Mouse (Mus musculus) kidney, adult 18-20 months (tissue): Measurements from ENCODE around the gene Bola3.
"Not testable (repeated sequence)": the region's sequence is repeated elsewhere in the genome, so short reads cannot be mapped to it uniquely, and the experiment has no call there.

Experiments used
- DNase-seq: peaks from one replicate; pipeline ENCODE4 v3.0.0; 2021

Gene Bola3

GRCm38 (mm10) chr6:83348873-83349272, at the start of gene Bola3:
Gene Bola3, plus strand, starts transcription at chr6:83349147.
- no peak for DNase-seq

GRCm38 (mm10) chr6:83300447-83301229, 48.3 kb upstream of the Bola3 start:
- no peak for DNase-seq

- DNase-seq: no peak
Observed at GRCm38 (mm10) chr6:83301294-83301693, 47.7 kb upstream of the Bola3 start.

DNA sequence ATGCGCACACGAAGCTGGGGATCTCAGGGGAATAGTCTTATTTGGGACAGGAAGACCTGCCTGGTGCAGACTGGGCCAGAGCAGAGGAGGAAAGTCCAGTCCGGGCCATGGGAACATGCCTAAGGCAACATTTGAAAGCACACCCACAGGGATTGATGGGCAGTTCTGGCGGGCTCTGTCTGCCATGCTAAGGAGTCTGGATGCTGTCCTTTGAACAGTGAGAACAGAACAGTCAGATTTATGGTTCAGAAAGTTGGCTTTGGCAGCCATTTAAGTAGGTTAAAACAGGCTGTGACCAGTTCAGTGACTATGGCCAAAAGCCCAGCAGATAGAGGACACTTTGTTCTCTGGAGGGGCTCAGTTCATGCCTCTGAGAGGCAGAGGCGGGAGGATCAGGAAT, 46.7 kb upstream of the Bola3 start:
- peak; percentile 31 for DNase-seq

DNA sequence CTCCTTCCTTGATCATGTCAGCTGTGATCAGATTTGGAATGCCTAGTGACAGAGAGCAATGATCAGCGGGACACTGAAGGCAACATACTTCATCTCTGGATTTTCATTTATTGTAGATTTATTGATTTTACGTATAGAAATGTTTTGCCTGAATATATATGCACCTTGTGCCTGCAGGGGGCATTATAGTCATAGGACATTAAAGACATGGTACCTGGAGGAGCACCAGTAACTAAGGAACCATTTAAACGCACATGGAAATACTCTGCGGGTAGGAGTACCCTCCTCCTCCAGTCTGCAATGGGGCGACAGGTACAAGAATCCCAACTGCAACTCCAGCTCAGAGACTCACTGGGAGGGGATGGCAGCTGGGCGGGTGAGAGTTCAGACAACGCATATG, 39.9 kb upstream of the Bola3 start:
- no peak for DNase-seq

DNA sequence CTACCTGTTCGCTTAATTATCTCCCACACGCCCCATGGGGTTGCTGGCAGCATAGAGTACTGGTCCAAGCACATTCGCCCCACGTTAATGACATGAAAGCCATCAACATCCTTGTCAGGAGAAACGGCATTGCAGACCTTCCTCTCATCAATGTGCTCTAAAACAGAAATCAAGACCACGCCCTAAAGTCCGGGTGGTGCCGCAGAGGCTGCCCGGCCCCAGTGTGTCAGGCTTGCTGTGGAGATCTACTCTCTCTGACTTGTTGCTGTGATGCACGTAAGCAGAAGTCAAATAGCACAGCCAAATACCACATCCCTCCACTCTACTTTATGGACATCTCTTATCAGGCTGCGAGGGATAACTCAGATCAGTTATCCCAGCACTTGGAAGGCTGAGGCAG, 37.7 kb upstream of the Bola3 start:
- DNase-seq: no peak

- peak; percentile 7 for DNase-seq
Observed at GRCm38 (mm10) chr6:83312021-83312420, 36.9 kb upstream of the Bola3 start.

- DNase-seq: no peak
Observed at GRCm38 (mm10) chr6:83312514-83312913, 36.4 kb upstream of the Bola3 start.

DNA sequence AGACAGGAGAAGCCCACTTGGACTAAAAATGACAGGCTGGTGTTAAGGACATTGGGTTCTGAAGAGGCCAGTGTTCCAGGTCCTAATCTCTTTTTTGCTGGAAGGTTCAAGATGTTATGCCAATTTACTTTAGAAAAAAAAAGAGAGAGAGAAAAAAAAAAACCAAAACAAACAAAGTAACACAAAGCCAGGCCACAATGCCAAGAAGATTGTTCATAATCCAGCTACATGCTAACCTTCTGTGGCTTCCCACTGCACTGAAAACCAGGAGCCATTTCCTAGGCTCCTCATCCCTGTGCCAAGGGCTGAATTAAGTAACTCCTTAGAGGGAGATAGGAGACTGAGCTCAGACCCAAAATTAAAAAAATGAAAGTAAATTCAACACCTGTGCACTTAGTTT, 33.7 kb upstream of the Bola3 start:
- DNase-seq: no peak

GRCm38 (mm10) chr6:83316022-83316421, 32.9 kb upstream of the Bola3 start:
- DNase-seq: peak; percentile 7

DNA sequence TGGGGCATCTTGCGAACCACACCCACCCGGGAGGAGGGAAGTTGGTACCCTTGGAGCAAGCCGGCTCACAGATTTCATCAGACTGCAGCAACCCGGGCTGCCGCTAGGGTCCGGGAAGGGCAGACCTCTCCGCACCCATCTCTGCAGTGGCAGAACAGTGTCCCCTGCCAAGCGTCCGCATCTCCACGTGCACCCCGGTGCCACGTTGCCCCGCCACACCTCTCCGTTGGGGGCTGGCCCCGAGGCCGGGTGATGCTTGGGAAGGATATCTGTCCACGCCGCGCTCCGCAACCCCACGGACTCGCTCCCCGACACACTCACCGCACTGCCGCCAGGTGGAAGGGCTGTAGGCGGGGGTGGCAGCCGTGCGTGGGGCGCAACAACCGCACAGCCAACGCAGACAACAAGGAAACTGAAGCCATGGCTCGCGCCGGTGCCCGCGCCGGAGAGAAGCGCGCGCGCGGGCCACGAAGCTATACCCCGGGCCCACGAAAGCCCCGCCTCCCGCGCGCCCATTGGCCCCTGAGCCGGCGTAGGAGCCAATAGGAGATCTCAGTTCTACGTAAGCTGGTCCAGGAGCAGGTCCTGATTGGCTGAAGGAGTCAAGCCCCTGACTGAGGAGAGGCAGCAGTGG, 31.7 kb upstream of the Bola3 start:
- DNase-seq: peak; percentile 88

GRCm38 (mm10) chr6:83321927-83322326, 27.0 kb upstream of the Bola3 start:
- DNase-seq: no peak

- no peak for DNase-seq
Observed at GRCm38 (mm10) chr6:83322794-83323193, 26.2 kb upstream of the Bola3 start.

GRCm38 (mm10) chr6:83323652-83324419, 25.1 kb upstream of the Bola3 start:
- no peak for DNase-seq

DNA sequence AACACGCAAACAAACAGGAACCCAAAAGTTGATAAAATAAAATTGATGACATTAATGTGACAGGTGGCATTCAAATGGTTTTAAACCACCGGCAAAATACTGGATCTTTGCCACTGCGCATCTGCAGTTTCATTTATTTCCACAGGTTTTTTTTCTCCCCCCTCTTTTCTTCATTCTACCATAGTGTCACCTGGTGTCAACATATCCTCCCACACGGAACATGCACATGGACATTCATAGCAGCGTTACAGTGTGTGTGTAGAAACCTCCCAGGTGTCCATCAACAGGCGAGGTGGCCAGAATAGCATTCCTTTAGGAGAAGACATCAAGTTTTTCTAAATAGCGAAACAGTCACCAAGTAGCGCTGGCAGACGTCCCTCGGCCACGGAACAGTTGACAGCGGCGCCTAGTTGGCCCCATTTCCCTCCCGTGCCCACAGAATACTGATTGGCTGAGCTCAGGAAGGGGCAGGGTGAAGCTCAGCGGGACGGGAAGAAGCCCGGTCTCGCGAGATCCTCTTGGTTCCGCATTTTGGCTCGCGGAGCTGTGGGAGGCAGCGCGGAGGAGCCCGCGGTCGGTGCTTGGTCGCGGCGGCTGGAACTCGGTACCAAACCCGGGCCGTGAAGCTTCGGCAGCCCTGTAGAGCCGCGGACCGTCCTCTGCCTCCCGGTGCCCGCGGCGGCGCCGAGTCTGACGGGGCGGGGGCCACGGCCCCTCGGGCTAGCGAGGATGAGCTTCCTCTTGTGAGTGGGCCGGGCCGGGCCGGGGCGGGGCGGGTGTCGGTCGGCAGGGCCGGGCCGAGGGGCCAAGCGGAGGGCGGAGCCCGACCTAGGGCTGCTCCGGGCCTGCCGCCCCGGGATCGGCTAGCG, 23.2 kb upstream of the Bola3 start, which contains the start of the genes Mthfd2 and Mob1a:
TSS of gene Mthfd2 (minus strand) at position 384 of the 869 bp plus-strand sequence.
TSS of gene Mob1a (plus strand) at position 492 of the 869 bp plus-strand sequence.
- DNase-seq: peak; percentile 98

GRCm38 (mm10) chr6:83326394-83326736, 22.6 kb upstream of the Bola3 start:
- no peak for DNase-seq

- DNase-seq: no peak
Observed at GRCm38 (mm10) chr6:83326761-83327160, 22.2 kb upstream of the Bola3 start.

DNA sequence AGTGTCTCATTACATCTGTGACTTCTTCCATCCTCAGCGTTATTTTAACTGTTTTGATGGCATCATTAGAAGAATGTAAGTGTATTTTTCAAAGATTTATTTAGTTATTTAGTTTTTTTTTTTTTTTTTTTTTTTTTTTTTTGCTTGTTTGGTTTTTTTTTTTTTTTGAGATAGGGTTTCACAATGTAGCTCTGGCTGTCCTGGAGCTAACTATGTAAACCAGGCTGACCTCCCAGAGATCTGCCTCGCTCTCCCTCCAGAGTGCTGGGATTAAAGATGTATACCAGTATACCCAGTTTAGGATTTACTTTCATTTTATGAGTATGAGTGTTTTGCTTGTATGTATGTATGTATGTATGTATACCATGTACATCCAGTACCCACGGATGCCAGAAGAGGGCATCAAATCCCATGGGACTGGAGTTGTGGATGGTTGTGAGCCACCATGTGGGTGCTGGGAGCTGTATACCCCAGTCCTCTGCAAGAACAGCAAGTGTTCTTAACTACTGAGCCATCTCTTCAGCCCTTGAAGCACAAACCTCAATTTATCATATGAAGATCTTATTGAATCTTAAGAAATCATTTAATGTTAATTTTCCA, 21.3 kb upstream of the Bola3 start:
- no peak for DNase-seq

DNA sequence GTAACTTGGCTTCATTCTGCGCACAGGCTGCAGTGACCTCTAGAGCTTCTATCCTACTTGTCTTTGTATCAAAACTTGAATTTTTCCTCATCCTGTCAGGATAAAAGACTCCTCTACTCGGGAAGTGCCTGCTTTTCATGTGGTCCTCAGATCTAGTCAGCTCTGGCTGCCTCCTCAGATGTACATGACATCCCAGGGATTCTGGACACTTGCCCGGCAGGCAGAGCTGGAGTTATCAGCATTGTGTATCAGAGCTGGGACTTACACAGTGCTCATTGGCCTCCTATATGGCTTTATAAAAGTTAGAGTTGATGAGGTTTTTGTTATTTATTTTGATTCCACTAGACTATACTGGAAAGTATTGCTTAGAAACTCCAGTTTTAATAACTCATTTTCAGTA, 7.6 kb upstream of the Bola3 start:
- no peak for DNase-seq

GRCm38 (mm10) chr6:83342957-83343356, 6.0 kb upstream of the Bola3 start:
- no peak for DNase-seq

- not testable (repeated sequence) for DNase-seq
Observed at GRCm38 (mm10) chr6:83345285-83345684, 3.7 kb upstream of the Bola3 start.

DNA sequence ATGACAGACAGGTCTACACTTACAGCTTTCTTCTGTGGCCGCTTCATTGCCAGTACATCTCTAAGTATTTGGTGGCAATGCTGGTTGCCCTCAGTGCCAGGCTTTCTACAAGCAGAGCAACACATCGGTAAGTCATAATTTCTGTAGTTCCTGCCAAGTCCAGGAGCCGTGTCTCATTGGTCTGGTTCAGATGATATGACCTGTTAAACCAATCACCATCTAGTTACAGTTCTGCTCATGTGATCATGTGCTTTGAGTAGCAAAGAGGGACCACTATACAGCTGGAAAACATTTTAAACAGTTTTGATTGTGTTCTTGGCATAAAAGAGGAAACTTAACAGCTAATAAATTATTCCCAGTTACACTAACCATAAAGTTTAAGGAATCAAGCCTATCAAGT, 1.0 kb upstream of the Bola3 start:
- no peak for DNase-seq
